Mouse (Mus musculus) ES-Bruce4 (cell line): ENCODE results near the gene U2surp.

Source experiments
- CTCF ChIP-seq: IDR thresholded peaks from one replicate; pipeline ENCODE4 v1.8.1; 2011; ENCODE audit warnings: low read depth, low read length
- POLR2A ChIP-seq: IDR thresholded peaks from one replicate; pipeline ENCODE4 v1.8.1; 2011; ENCODE audit warnings: low read length; ENCODE audit not compliant: insufficient read depth

GRCm38 (mm10) chr9:95522561-95522960, 10.8 kb upstream of the U2surp start:
- no peak for TF ChIP-seq CTCF
- TF ChIP-seq POLR2A: no peak
